Mouse (Mus musculus): Measurements from ENCODE around the gene Olfr1111. TPM values are rescaled to one million over a fixed set of nuclear protein-coding genes. Genes with fewer than 3 reads are reported as not detected.
"Not testable (repeated sequence)": the region's sequence is repeated elsewhere in the genome, so short reads cannot be mapped to it uniquely, and the experiment has no call there.

Gene Olfr1111
- polyA plus RNA-seq (2016; fragmentation: Nextera tagmentation; extraction: Ambion mirVana) = not detected in 2 replicates

DNA sequence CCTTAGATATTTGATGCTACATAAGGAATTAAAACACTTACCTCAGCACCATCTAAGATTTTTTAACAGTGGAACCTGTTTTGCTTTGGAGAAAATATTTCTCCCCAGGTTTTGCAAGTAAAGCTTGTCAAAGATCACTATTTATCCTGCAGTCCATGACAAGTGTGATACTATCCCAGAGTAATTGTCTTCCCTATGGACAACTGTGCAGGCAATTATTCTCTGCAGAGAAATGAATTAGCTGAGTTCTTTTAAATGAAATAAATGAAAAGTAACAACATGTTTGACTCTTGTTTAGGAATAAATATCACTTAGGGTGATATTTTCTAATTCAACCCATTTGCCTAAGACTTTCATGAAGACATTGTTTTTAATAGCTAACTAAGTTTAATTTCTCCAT is at the start of gene Olfr1111:
Olfr1111 (minus strand) TSS at position 101 of the 400 bp plus-strand sequence.
- no peak for DNase-seq (ENCODE audit: low spot score)
- H3K9me3 ChIP-seq = no peaks in the 10 kb centered on the region

DNA sequence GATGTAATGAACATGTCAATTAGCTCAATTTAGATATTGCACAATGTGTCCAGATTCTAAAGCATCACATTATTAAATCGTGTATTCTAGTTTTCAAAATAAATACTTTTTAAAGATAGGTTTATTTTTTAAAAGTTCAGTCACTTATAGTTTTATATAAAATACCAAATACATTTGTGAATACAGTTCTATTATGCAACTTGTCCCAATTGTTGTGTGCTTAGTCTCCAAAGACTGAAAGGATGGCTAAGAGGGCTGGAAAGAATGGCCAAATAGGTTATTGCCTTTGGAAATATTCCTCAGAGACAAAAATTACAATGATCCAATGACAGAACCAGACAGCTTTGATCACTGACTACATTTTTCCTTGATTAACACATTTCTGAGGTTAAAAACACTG is 35.1 kb upstream of the Olfr1111 start, which contains the start of gene Olfr1112:
Olfr1112 (plus strand) TSS at position 301 of the 400 bp plus-strand sequence.
- Histone ChIP-seq H3K27me3 (ENCODE audit: insufficient read depth, poor library complexity, severe bottlenecking) (no peaks in the 10 kb centered on the region), H3K4me1 (no peaks in the 10 kb centered on the region), H3K4me3 (no peak within 1 kb of the TSS), H3K9me3 (no peaks in the 10 kb centered on the region), H3K36me3 (no peaks in the 10 kb centered on the region), H3K27ac (no peak within 1 kb of the TSS)
- WGBS = 72% methylated on average over 1 of the region's 1 CpGs
- no peak for DNase-seq (ENCODE audit: low spot score)

More for the DNA sequence above, at the start of gene Olfr1111:
- Histone ChIP-seq H3K36me3 (no peaks in the 10 kb centered on the region), H3K27me3 (ENCODE audit: insufficient read depth, poor library complexity, severe bottlenecking) (no peaks in the 10 kb centered on the region), H3K27ac (no peak within 1 kb of the TSS), H3K4me1 (no peaks in the 10 kb centered on the region), H3K4me3 (no peak within 1 kb of the TSS)

DNA sequence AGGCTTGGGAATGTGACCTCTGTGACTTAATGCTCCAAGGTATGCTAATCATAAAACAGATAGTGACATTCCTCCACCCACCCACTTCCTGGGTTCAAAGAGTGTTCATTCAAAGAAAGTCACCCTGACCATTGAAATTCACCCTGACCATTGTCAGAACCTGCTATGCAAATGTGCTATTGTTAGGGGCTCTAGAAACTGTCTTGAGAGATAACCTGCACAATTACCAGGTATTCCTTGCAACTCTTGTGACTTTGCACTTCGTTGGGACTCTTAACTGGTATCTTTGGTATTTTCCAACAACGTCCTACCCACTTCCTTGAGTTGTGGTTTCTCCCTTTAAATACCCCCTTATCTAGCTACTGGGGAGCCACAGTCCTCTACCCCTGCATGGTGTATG is 15.3 kb upstream of the Olfr1111 start:
- not testable (repeated sequence) for H3K4me3 ChIP-seq; DNase-seq (ENCODE audit: low spot score); H3K4me1 ChIP-seq; H3K9me3 ChIP-seq; H3K27me3 ChIP-seq (ENCODE audit: insufficient read depth, poor library complexity, severe bottlenecking); H3K27ac ChIP-seq; H3K36me3 ChIP-seq
- 71% methylated on average over 2 of the region's 2 CpGs for WGBS

DNA sequence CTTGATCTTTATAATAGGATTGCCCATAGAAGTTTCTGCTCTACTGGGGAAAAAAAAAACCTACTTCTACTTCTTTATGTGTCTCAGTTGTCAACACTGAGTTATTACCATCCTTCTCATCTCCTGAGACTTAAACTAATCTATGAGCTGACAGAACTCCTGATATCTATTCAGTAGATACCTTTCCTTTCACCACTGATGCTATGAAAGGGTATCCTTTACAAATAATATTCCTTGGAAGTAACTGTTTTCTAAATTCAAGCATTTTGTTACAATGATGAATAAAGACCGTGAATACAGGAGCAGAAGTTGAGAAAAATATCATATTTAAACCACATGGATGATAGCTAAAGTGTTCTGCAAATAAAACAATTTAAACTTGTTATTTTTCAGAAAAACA is 12.2 kb downstream of the Olfr1111 start, which contains the start of gene Olfr1110:
Olfr1110 (minus strand) TSS at position 101 of the 400 bp plus-strand sequence.
- Histone ChIP-seq H3K9me3 (no peaks in the 10 kb centered on the region), H3K4me1 (no peaks in the 10 kb centered on the region), H3K36me3 (no peaks in the 10 kb centered on the region), H3K4me3 (no peak within 1 kb of the TSS), H3K27ac (no peak within 1 kb of the TSS), H3K27me3 (ENCODE audit: insufficient read depth, poor library complexity, severe bottlenecking) (no peaks in the 10 kb centered on the region)
- no peak for DNase-seq (ENCODE audit: low spot score)
- 73% methylated on average over 1 of the region's 1 CpGs for WGBS

DNA sequence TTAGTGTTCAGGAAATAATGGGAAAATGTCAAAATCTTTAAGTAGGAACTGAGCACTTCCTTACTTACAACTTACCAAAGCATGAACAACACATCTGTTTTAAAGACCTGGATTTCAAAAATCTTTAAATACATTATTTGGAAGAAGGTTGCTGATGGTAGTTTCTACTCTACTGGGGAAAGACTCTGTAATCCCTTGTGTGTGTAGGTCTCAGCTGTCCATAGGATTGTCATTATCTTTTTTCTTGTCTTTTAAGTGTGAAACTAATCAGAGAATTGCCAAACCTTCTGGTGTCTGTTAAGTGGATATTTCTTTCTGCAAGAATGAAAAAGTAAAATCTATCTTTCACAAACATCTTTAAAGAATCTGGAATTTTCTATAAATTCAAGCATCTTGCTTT is 38.0 kb downstream of the Olfr1111 start, which contains the start of gene Olfr259:
Olfr259 (minus strand) TSS at position 101 of the 400 bp plus-strand sequence.
- H3K27me3 ChIP-seq (ENCODE audit: insufficient read depth, poor library complexity, severe bottlenecking) = no peaks in the 10 kb centered on the region
- H3K4me3 ChIP-seq = no peak within 1 kb of the TSS
- no peak for DNase-seq (ENCODE audit: low spot score)
- no peak within 1 kb of the TSS for H3K27ac ChIP-seq
- no peaks in the 10 kb centered on the region for H3K36me3 ChIP-seq
- H3K9me3 ChIP-seq = no peaks in the 10 kb centered on the region
- no peaks in the 10 kb centered on the region for H3K4me1 ChIP-seq

Other genes starting within 250 kb of the Olfr1111 start
- not detected in 2 replicates for gene Olfr1098, start 228.1 kb downstream of the Olfr1111 start, polyA plus RNA-seq (2016; fragmentation: Nextera tagmentation; extraction: Ambion mirVana)
- not detected in 2 replicates for gene Olfr1099, start 191.9 kb downstream of the Olfr1111 start, polyA plus RNA-seq (2016; fragmentation: Nextera tagmentation; extraction: Ambion mirVana)
- not detected in 2 replicates for gene Olfr1100, start 172.7 kb downstream of the Olfr1111 start, polyA plus RNA-seq (2016; fragmentation: Nextera tagmentation; extraction: Ambion mirVana)
- not detected in 2 replicates for gene Olfr1101, start 161.4 kb downstream of the Olfr1111 start, polyA plus RNA-seq (2016; fragmentation: Nextera tagmentation; extraction: Ambion mirVana)
- gene Olfr1102, start 154.2 kb downstream of the Olfr1111 start, polyA plus RNA-seq (2016; fragmentation: Nextera tagmentation; extraction: Ambion mirVana) = not detected in 2 replicates
- not detected in 2 replicates for gene Olfr1104, start 125.5 kb downstream of the Olfr1111 start, polyA plus RNA-seq (2016; fragmentation: Nextera tagmentation; extraction: Ambion mirVana)
- not detected in 2 replicates for gene Olfr1105, start 116.1 kb downstream of the Olfr1111 start, polyA plus RNA-seq (2016; fragmentation: Nextera tagmentation; extraction: Ambion mirVana)
- not detected in 2 replicates for gene Olfr1106, start 100.4 kb downstream of the Olfr1111 start, polyA plus RNA-seq (2016; fragmentation: Nextera tagmentation; extraction: Ambion mirVana)
- gene Olfr1107, start 76.8 kb downstream of the Olfr1111 start, polyA plus RNA-seq (2016; fragmentation: Nextera tagmentation; extraction: Ambion mirVana) = not detected in 2 replicates
- not detected in 2 replicates for gene Olfr1109, start 56.6 kb downstream of the Olfr1111 start, polyA plus RNA-seq (2016; fragmentation: Nextera tagmentation; extraction: Ambion mirVana)
- not detected in 2 replicates for gene Olfr259, start 38.1 kb downstream of the Olfr1111 start, polyA plus RNA-seq (2016; fragmentation: Nextera tagmentation; extraction: Ambion mirVana)
- gene Olfr1110, start 12.3 kb downstream of the Olfr1111 start, polyA plus RNA-seq (2016; fragmentation: Nextera tagmentation; extraction: Ambion mirVana) = not detected in 2 replicates
- not detected in 2 replicates for gene Olfr1112, start 35.2 kb upstream of the Olfr1111 start, polyA plus RNA-seq (2016; fragmentation: Nextera tagmentation; extraction: Ambion mirVana)
- gene Olfr1113, start 56.3 kb upstream of the Olfr1111 start, polyA plus RNA-seq (2016; fragmentation: Nextera tagmentation; extraction: Ambion mirVana) = not detected in 2 replicates
- gene Olfr1115, start 95.4 kb upstream of the Olfr1111 start, polyA plus RNA-seq (2016; fragmentation: Nextera tagmentation; extraction: Ambion mirVana) = not detected in 2 replicates
- gene Olfr1116, start 114.9 kb upstream of the Olfr1111 start, polyA plus RNA-seq (2016; fragmentation: Nextera tagmentation; extraction: Ambion mirVana) = not detected in 2 replicates
- not detected in 2 replicates for gene Olfr1118, start 155.0 kb upstream of the Olfr1111 start, polyA plus RNA-seq (2016; fragmentation: Nextera tagmentation; extraction: Ambion mirVana)
- gene Olfr1120, start 202.2 kb upstream of the Olfr1111 start, polyA plus RNA-seq (2016; fragmentation: Nextera tagmentation; extraction: Ambion mirVana) = not detected in 2 replicates
- gene Olfr1121, start 217.3 kb upstream of the Olfr1111 start, polyA plus RNA-seq (2016; fragmentation: Nextera tagmentation; extraction: Ambion mirVana) = not detected in 2 replicates
- gene Olfr1122, start 233.2 kb upstream of the Olfr1111 start, polyA plus RNA-seq (2016; fragmentation: Nextera tagmentation; extraction: Ambion mirVana) = not detected in 2 replicates

All from heart, embryonic 10.5 days (tissue).